Mouse (Mus musculus) embryonic facial prominence, embryonic 13.5 days (tissue): Measurements from ENCODE around the gene Noc4l. TPM values are rescaled to one million over a fixed set of nuclear protein-coding genes. Genes with fewer than 3 reads are reported as not detected.

Experiments
- ATAC-seq: fragments of 200-750 bp; cut with Nextera tagmentation; 2 replicates; pipeline ENCODE4 v1.8.0; 2017; ENCODE audit warnings: low read depth; ENCODE audit not compliant: insufficient number of reproducible peaks, insufficient read depth, low FRiP score, low TSS enrichment
- H3K27ac ChIP-seq: fragments of 300-500 bp; sonication (generic); 2 replicates; pipeline ENCODE4 v1.5.1; 2015; ENCODE audit warnings: moderate library complexity, mild to moderate bottlenecking, inconsistent platforms
- H3K27me3 ChIP-seq: fragments of 300-500 bp; sonication (generic); 2 replicates; pipeline ENCODE4 v1.6.1; 2015; ENCODE audit warnings: mild to moderate bottlenecking, inconsistent platforms
- H3K36me3 ChIP-seq: fragments of 300-500 bp; sonication (generic); 2 replicates; pipeline ENCODE4 v1.6.1; 2015; ENCODE audit warnings: mild to moderate bottlenecking, inconsistent platforms
- H3K4me1 ChIP-seq: fragments of 300-500 bp; sonication (generic); 2 replicates; pipeline ENCODE4 v1.6.1; 2015; ENCODE audit warnings: inconsistent platforms
- H3K4me2 ChIP-seq: fragments of 300-500 bp; sonication (generic); 2 replicates; pipeline ENCODE4 v1.6.1; 2015; ENCODE audit warnings: moderate library complexity, mild to moderate bottlenecking, inconsistent platforms
- H3K4me3 ChIP-seq: fragments of 300-500 bp; sonication (generic); 2 replicates; pipeline ENCODE4 v1.5.1; 2015; ENCODE audit warnings: mild to moderate bottlenecking, inconsistent platforms
- H3K9ac ChIP-seq: fragments of 300-500 bp; sonication (generic); 2 replicates; pipeline ENCODE4 v1.6.1; 2015; ENCODE audit warnings: mild to moderate bottlenecking, inconsistent platforms
- H3K9me3 ChIP-seq: fragments of 300-500 bp; sonication (generic); 2 replicates; pipeline ENCODE4 v1.6.1; 2016; ENCODE audit warnings: inconsistent platforms
- WGBS: fragments of 180-500 bp; shearing (Covaris S2); methylation state at CpG from one replicate; pipeline ENCODE4 v1.1.7; 2015; ENCODE audit warnings: mixed read lengths; 5-methylcytosine and 5-hydroxymethylcytosine counted together
- microRNA-seq: library from miRNA; unstranded; fragments of <30 nt; microRNA quantifications from one replicate; pipeline ENCODE4, GENCODE M21; 2016
- polyA plus RNA-seq: library from polyadenylated mRNA; unstranded; fragments of >200 nt; fragmentation: Nextera tagmentation; extraction: Ambion mirVana; gene quantifications from 2 replicates; pipeline ENCODE4 v1.2.1, GENCODE M21; 2015

Noc4l gene
- polyA plus RNA-seq, 1 experiment from 2014 or later: 58.3 TPM

DNA sequence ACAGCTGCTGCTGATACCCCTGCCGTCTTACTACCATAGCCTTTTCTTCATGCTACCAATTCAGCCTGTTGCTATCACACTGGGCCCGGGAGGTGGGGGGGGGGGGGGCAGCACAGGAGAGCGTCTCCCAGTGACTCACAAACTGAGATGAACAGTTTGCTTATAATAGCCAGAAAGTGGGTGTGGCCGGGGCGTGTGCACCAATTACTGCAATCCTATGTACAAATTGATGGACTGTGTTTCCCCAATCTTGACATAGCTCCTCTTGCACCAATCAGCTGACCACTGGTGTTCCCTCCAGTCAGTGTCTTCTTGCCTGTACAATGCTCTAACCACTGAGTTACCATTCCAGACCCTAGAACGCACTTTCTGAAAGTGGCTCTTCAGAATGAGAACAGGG, 44.9 kb downstream of the Noc4l start:
- no peak overlapping the region for H3K9ac ChIP-seq
- H3K27me3 ChIP-seq: peaks cover 18% of the 10 kb centered on the region
- no peak for ATAC-seq
- no peak overlapping the region for H3K4me3 ChIP-seq
- H3K4me1 ChIP-seq: peaks cover 40% of the 10 kb centered on the region
- 61% methylated on average over 6 of the region's 6 CpGs for WGBS
- no peaks in the 10 kb centered on the region for H3K9me3 ChIP-seq
- H3K27ac ChIP-seq: no peak overlapping the region
- H3K36me3 ChIP-seq: no peaks in the 10 kb centered on the region
- H3K4me2 ChIP-seq: no peak overlapping the region

DNA sequence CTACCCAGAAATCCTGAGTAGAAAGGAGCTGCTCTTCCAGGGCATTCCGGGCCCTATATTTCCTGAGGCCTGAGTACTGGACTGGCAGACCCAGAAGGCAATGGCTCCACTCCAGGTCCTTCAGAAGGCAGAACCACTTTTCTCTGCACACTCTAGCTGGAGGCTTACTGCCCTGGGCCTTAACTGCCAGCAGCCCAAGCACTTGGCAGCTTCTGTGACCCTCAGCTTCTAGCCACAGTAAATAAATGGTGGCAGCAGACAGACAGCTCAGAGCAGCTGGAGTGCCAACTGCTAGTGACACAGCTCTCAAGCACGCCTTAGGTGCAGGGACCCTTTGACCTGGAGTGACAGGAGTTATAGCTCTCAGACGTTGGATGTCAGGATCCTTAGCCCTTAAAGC, 45.5 kb downstream of the Noc4l start:
- peaks cover 18% of the 10 kb centered on the region for H3K27me3 ChIP-seq
- no peak overlapping the region for H3K4me2 ChIP-seq
- ATAC-seq: no peak
- WGBS: 52% methylated on average over 3 of the region's 3 CpGs
- no peak overlapping the region for H3K4me3 ChIP-seq
- no peaks in the 10 kb centered on the region for H3K9me3 ChIP-seq
- no peak overlapping the region for H3K9ac ChIP-seq
- no peak overlapping the region; the same call in 1 of the 2 replicates for H3K27ac ChIP-seq
- peaks cover 37% of the 10 kb centered on the region for H3K4me1 ChIP-seq
- H3K36me3 ChIP-seq: no peaks in the 10 kb centered on the region

DNA sequence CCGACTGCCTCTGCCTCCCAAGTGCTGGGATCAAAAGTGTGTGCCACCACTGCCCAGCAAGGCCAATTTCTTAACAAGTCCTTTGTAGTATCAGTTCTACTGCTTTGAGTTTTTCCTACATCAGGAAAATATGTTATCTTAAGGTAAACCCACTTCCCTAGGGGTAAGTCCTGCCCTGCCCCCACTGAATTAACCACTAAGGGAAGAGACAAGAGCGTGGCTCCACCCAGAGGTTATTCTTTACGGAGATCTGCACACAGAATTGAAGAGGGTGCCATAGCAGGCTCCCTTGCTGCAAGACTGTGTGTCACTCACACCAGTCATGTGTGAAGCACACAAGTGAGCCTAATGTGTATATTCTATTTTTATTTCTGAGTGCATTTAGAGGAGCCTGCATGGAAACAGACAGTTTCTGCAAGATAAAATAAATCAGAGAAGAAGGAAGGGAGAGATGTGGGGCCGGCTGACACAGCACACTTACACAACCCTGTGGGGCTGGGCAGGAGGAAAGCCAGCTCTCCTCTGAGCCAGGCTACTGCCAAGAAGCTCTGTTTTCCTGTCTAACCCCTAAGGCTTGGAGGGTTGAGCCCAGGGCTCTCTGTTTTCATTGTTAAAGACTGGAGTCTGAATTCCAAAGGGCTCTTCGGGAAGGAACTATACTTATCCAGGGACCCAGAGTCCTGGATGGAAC, 47.5 kb downstream of the Noc4l start:
- Histone ChIP-seq H3K4me3 (no peak overlapping the region), H3K4me2 (no peak overlapping the region), H3K4me1 (peaks cover 26% of the 10 kb centered on the region), H3K27me3 (peaks cover 20% of the 10 kb centered on the region), H3K27ac (no peak overlapping the region), H3K36me3 (no peaks in the 10 kb centered on the region), H3K9ac (no peak overlapping the region), H3K9me3 (no peaks in the 10 kb centered on the region)
- ATAC-seq: no peak
- 53% methylated on average over 5 of the region's 5 CpGs for WGBS

DNA sequence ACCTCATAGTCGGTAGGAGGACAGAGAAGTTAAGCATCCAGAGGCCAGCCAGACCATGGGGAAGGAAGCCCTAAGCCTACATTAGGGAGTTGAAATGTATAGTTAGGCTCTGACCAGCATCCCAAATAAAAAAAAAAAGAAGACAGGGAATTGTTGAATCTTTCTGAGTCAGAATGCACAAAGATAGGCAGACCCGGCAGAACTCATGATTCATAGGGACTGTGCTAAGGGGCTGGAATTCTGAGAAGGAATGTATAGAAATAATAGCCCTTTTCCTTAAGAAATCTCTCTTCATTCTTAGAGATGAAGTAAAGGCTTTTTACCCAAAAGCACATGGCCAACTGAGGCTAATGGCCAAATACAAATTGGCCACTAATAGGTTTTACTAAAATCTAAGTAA, 48.9 kb downstream of the Noc4l start:
- no peak overlapping the region for H3K9ac ChIP-seq
- peaks cover 13% of the 10 kb centered on the region for H3K4me1 ChIP-seq
- no peak overlapping the region for H3K27ac ChIP-seq
- no peaks in the 10 kb centered on the region for H3K36me3 ChIP-seq
- 95% methylated on average over 2 of the region's 2 CpGs for WGBS
- H3K27me3 ChIP-seq: peaks cover 21% of the 10 kb centered on the region
- H3K4me2 ChIP-seq: no peak overlapping the region
- no peaks in the 10 kb centered on the region for H3K9me3 ChIP-seq
- no peak for ATAC-seq
- no peak overlapping the region for H3K4me3 ChIP-seq

DNA sequence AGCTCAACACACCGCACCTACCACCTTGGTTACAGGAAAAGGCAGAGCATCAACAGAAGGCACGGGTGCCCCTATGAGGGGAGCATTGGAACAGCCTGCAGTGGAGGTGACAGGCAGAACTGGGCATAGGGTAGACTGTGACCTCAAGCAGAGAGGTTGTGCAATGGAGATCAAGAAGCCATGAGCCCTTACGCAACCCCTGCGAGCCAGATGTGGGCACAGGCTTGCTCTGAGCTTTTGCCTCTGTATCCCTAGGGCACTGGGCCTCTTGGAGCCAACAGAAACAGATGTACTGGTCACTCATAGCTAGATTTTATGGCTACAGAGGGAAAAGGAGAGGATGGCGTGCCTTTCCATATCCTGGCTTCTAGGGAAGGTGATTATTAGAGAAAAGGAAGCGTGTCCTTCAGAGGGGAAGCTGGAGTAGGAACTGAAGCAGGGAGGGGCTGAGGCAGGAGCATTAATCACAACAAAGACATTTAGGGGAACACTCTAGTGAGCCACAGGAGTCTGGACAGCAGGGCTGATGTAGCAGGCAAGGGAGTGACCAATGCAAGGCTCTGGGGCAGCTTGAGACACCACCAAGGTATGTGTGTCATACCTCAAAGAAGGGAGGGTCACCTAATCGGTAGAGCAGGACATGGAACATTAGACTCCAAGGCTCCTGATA, 50.1 kb downstream of the Noc4l start:
- Histone ChIP-seq H3K36me3 (no peaks in the 10 kb centered on the region), H3K4me3 (no peak overlapping the region), H3K27me3 (peaks cover 22% of the 10 kb centered on the region), H3K27ac (no peak overlapping the region), H3K4me2 (no peak overlapping the region), H3K4me1 (0 out of 2 replicates have a peak, but pooled peaks cover 10% of the 10 kb centered on the region), H3K9ac (no peak overlapping the region), H3K9me3 (no peaks in the 10 kb centered on the region)
- WGBS: 79% methylated on average over 7 of the region's 7 CpGs
- ATAC-seq: no peak

Small RNAs within 50 kb of the gene (microRNA-seq; reads per million reads assigned to microRNA genes)
- 1.1 reads per million for gene Mir7026

Other genes starting within 250 kb of the Noc4l start
- 14.8 and 15.5 TPM in 2 replicates for gene Fbrsl1, start 204.9 kb downstream of the Noc4l start, polyA plus RNA-seq
- 0.73 and 1.0 TPM in 2 replicates for gene Galnt9, start 109.1 kb downstream of the Noc4l start, polyA plus RNA-seq
- gene Ddx51, start within 50 bp of the Noc4l start, polyA plus RNA-seq: 27.1 and 32.0 TPM in 2 replicates
- 41.4 and 49.8 TPM in 2 replicates for gene Ep400, start 117.3 kb upstream of the Noc4l start, polyA plus RNA-seq
- gene Pus1, start 127.2 kb upstream of the Noc4l start, polyA plus RNA-seq: 32.4 and 34.4 TPM in 2 replicates
- 19.2 and 21.9 TPM in 2 replicates for gene Ulk1, start 156.7 kb upstream of the Noc4l start, polyA plus RNA-seq
- gene Hscb, start 186.4 kb upstream of the Noc4l start, polyA plus RNA-seq: 28.7 and 29.8 TPM in 2 replicates
- gene Chek2, start 186.6 kb upstream of the Noc4l start, polyA plus RNA-seq: 26.0 and 28.5 TPM in 2 replicates
- 17.6 and 18.0 TPM in 2 replicates for gene Ttc28, start 226.4 kb upstream of the Noc4l start, polyA plus RNA-seq